Mouse (Mus musculus) limb, embryonic 14.5 days (tissue): ENCODE results near the gene Nodal. TPM values are rescaled to one million over a fixed set of nuclear protein-coding genes. Genes with fewer than 3 reads are reported as not detected.

Experiments
- ATAC-seq: fragments of 200-750 bp; cut with Nextera tagmentation; 2 replicates; pipeline ENCODE4 v1.8.0; 2017; ENCODE audit warnings: low read depth, moderate number of reproducible peaks, moderate TSS enrichment; ENCODE audit not compliant: low FRiP score
- DNase-seq: peaks from one replicate; pipeline ENCODE4 v3.0.0-alpha.2; 2015; ENCODE audit warnings: low spot score
- H3K27ac ChIP-seq: fragments of 300-500 bp; sonication (generic); replicated peaks from 2 replicates; pipeline ENCODE4 v1.5.1; 2014; ENCODE audit warnings: low read depth, mild to moderate bottlenecking, low read length, moderate library complexity, mixed read lengths
- H3K27me3 ChIP-seq: fragments of 300-500 bp; sonication (generic); 2 replicates; pipeline ENCODE4 v1.6.1; 2014; ENCODE audit warnings: low read length, mixed read lengths; ENCODE audit not compliant: control insufficient read depth, insufficient read depth
- H3K36me3 ChIP-seq: fragments of 300-500 bp; sonication (generic); 2 replicates; pipeline ENCODE4 v1.6.1; 2014; ENCODE audit warnings: mild to moderate bottlenecking, low read length, moderate library complexity, mixed read lengths; ENCODE audit not compliant: control insufficient read depth, insufficient read depth
- H3K4me1 ChIP-seq: fragments of 300-500 bp; sonication (generic); 2 replicates; pipeline ENCODE4 v1.6.1; 2014; ENCODE audit warnings: antibody characterized with exemption, low read length, mixed read lengths; ENCODE audit not compliant: control insufficient read depth, insufficient read depth
- H3K4me2 ChIP-seq: fragments of 300-500 bp; sonication (generic); replicated peaks from 2 replicates; pipeline ENCODE4 v1.6.1; 2014; ENCODE audit warnings: low read depth, mild to moderate bottlenecking, low read length, moderate library complexity; ENCODE audit not compliant: severe bottlenecking
- H3K4me3 ChIP-seq: fragments of 300-500 bp; sonication (generic); replicated peaks from 2 replicates; pipeline ENCODE4 v1.5.1; 2014; ENCODE audit warnings: low read length
- H3K9ac ChIP-seq: fragments of 300-500 bp; sonication (generic); 2 replicates; pipeline ENCODE4 v1.6.1; 2014; ENCODE audit warnings: mild to moderate bottlenecking, low read depth, low read length, moderate library complexity; ENCODE audit not compliant: severe bottlenecking
- H3K9me3 ChIP-seq: fragments of 300-500 bp; sonication (generic); 2 replicates; pipeline ENCODE4 v1.6.1; 2016; ENCODE audit warnings: low read length; ENCODE audit not compliant: control insufficient read depth
- POLR2A ChIP-seq: fragments of 200-500 bp; IDR thresholded peaks from 2 replicates; pipeline ENCODE4 v1.8.0; 2012; ENCODE audit warnings: inconsistent platforms, mild to moderate bottlenecking, moderate library complexity, borderline replicate concordance; ENCODE audit not compliant: insufficient read depth, insufficient read length; ENCODE audit errors: extremely low read depth
- WGBS: fragments of 180-500 bp; shearing (Covaris S2); extraction: QIAGEN DNeasy Blood & Tissue Kit; methylation state at CpG from one replicate; pipeline ENCODE4 v1.1.7; 2014; 5-methylcytosine and 5-hydroxymethylcytosine counted together
- polyA plus RNA-seq, 2 experiments: library from polyadenylated mRNA; depleted of rRNA in 1 of 2; stranded (reverse) in 1 of 2; unstranded in 1 of 2; fragments of >200 nt; fragmentation: Nextera tagmentation in 1 of 2; extraction: Ambion mirVana in 1 of 2; gene quantifications; 2 replicates each; pipeline versions ENCODE4 v1.2.1 to v1.2.3; 2012 to 2014

Gene Nodal
- polyA plus RNA-seq, 2 experiments, result 0.16 to 0.19 TPM

- ATAC-seq, result peak; percentile 53
- Histone ChIP-seq H3K4me1 (peaks cover 27% of the 10 kb centered on the region), H3K4me3 (no peak overlapping the region), H3K9ac (peak overlapping the region; percentile 0; the same call in 1 of the 2 replicates), H3K27ac (no peak overlapping the region), H3K9me3 (no peaks in the 10 kb centered on the region), H3K4me2 (no peak overlapping the region), H3K27me3 (no peaks in the 10 kb centered on the region), H3K36me3 (0 out of 2 replicates have a peak, but pooled peaks cover 4% of the 10 kb centered on the region)
- 10% methylated on average over 6 of the region's 6 CpGs for WGBS
- DNase-seq, result peak; percentile 40
- TF ChIP-seq POLR2A, result no peak
Observed at GRCm38 (mm10) chr10:61443456-61443855, 25.7 kb downstream of the Nodal start.

- peak overlapping the region; percentile 0; the same call in 1 of the 2 replicates for H3K9ac ChIP-seq
- H3K4me3 ChIP-seq, result no peak overlapping the region
- 0 out of 2 replicates have a peak, but pooled peaks cover 4% of the 10 kb centered on the region for H3K36me3 ChIP-seq
- no peaks in the 10 kb centered on the region for H3K27me3 ChIP-seq
- no peak overlapping the region for H3K4me2 ChIP-seq
- DNase-seq (no peak), ATAC-seq (no peak; the same call in 1 of the 2 replicates)
- H3K9me3 ChIP-seq, result no peaks in the 10 kb centered on the region
- peaks cover 29% of the 10 kb centered on the region for H3K4me1 ChIP-seq
- 37% methylated on average over 1 of the region's 1 CpGs for WGBS
- TF ChIP-seq POLR2A, result no peak
- H3K27ac ChIP-seq, result no peak overlapping the region
Observed at GRCm38 (mm10) chr10:61443876-61444275, 26.1 kb downstream of the Nodal start.

GRCm38 (mm10) chr10:61445016-61445415 is 27.2 kb downstream of the Nodal start:
- 55% methylated on average over 3 of the region's 3 CpGs for WGBS
- no peak overlapping the region for H3K9ac ChIP-seq
- peaks cover 37% of the 10 kb centered on the region for H3K4me1 ChIP-seq
- H3K27me3 ChIP-seq, result no peaks in the 10 kb centered on the region
- H3K9me3 ChIP-seq, result no peaks in the 10 kb centered on the region
- no peak for ATAC-seq
- no peak for DNase-seq
- 0 out of 2 replicates have a peak, but pooled peaks cover 8% of the 10 kb centered on the region for H3K36me3 ChIP-seq
- H3K4me2 ChIP-seq, result no peak overlapping the region
- H3K4me3 ChIP-seq, result no peak overlapping the region
- TF ChIP-seq POLR2A, result no peak
- H3K27ac ChIP-seq, result no peak overlapping the region

- DNase-seq (no peak), ATAC-seq (no peak)
- Histone ChIP-seq H3K27me3 (no peaks in the 10 kb centered on the region), H3K27ac (no peak overlapping the region), H3K4me1 (peaks cover 43% of the 10 kb centered on the region), H3K4me2 (no peak overlapping the region), H3K9ac (no peak overlapping the region), H3K4me3 (no peak overlapping the region), H3K9me3 (no peaks in the 10 kb centered on the region), H3K36me3 (peaks cover 8% of the 10 kb centered on the region; the same call in 1 of the 2 replicates)
- no peak for TF ChIP-seq POLR2A
- WGBS, result 80% methylated on average over 10 of the region's 10 CpGs
Observed at GRCm38 (mm10) chr10:61447581-61448353, 30.0 kb downstream of the Nodal start.

DNA sequence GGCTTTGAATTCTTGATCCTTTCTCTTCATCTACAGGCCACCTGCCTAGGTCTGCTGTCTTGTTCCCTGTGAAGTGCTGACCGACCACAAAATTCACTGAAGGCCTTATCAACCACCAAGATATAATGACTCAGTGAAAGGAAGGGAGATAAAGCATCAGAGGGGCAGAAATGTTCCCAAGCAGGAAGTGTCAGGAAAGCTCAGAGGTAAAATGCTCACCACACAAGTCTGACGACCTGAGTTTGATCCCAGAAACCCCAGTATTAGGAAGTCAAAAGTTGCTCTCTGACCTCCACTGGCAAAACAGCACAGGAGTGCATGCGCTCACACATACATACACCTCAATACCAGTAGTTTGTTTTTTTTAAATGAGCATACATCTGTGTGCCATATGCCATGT is 31.1 kb downstream of the Nodal start:
- H3K4me3 ChIP-seq, result no peak overlapping the region
- peaks cover 32% of the 10 kb centered on the region for H3K4me1 ChIP-seq
- ATAC-seq, result no peak
- no peak for TF ChIP-seq POLR2A
- H3K9me3 ChIP-seq, result no peaks in the 10 kb centered on the region
- no peak overlapping the region for H3K9ac ChIP-seq
- H3K27ac ChIP-seq, result no peak overlapping the region
- no peaks in the 10 kb centered on the region for H3K27me3 ChIP-seq
- H3K4me2 ChIP-seq, result no peak overlapping the region
- DNase-seq, result no peak
- peaks cover 8% of the 10 kb centered on the region; the same call in 1 of the 2 replicates for H3K36me3 ChIP-seq
- 78% methylated on average over 3 of the region's 3 CpGs for WGBS
